Mouse (Mus musculus): ENCODE data around the gene Ifi35. TPM values are rescaled to one million over a fixed set of nuclear protein-coding genes. Genes with fewer than 3 reads are reported as not detected.
"Not testable (repeated sequence)": the region's sequence is repeated elsewhere in the genome, so short reads cannot be mapped to it uniquely, and the experiment has no call there.

Gene Ifi35
- polyA plus RNA-seq, 1 experiment from 2014 or later, result 3.1 TPM

GRCm38 (mm10) chr11:101476361-101476760 is 28.2 kb downstream of the Ifi35 start:
- not testable (repeated sequence) for H3K27ac ChIP-seq (replicated peaks); DNase-seq (ENCODE audit: low spot score); H3K36me3 ChIP-seq (replicated peaks); H3K9me3 ChIP-seq; H3K4me3 ChIP-seq; H3K27me3 ChIP-seq (replicated peaks; ENCODE audit: low read depth, poor library complexity, severe bottlenecking)
- H3K4me1 ChIP-seq, result peaks cover 51% of the 10 kb centered on the region
- 88% methylated on average over 4 of the region's 4 CpGs for WGBS

- Histone ChIP-seq H3K4me1 (peaks cover 43% of the 10 kb centered on the region), H3K4me3 (no peak overlapping the region), H3K36me3 (replicated peaks) (no peaks in the 10 kb centered on the region), H3K27me3 (replicated peaks; ENCODE audit: low read depth, poor library complexity, severe bottlenecking) (no peaks in the 10 kb centered on the region), H3K9me3 (no peaks in the 10 kb centered on the region), H3K27ac (replicated peaks) (peak overlapping the region; percentile 42; the same call in 1 of the 2 replicates)
- no peak for DNase-seq (ENCODE audit: low spot score)
- 35% methylated on average over 4 of the region's 4 CpGs for WGBS
These were observed 29.0 kb downstream of the Ifi35 start for GRCm38 (mm10) chr11:101477194-101477551.

- H3K9me3 ChIP-seq, result no peaks in the 10 kb centered on the region
- 58% methylated on average over 10 of the region's 10 CpGs for WGBS
- peak overlapping the region; percentile 42 for H3K27ac ChIP-seq (replicated peaks)
- no peaks in the 10 kb centered on the region for H3K27me3 ChIP-seq (replicated peaks; ENCODE audit: low read depth, poor library complexity, severe bottlenecking)
- H3K4me1 ChIP-seq, result peaks cover 39% of the 10 kb centered on the region
- no peak overlapping the region for H3K4me3 ChIP-seq
- no peak for DNase-seq (ENCODE audit: low spot score)
- H3K36me3 ChIP-seq (replicated peaks), result no peaks in the 10 kb centered on the region
These were observed 29.5 kb downstream of the Ifi35 start for GRCm38 (mm10) chr11:101477552-101478211.

DNA sequence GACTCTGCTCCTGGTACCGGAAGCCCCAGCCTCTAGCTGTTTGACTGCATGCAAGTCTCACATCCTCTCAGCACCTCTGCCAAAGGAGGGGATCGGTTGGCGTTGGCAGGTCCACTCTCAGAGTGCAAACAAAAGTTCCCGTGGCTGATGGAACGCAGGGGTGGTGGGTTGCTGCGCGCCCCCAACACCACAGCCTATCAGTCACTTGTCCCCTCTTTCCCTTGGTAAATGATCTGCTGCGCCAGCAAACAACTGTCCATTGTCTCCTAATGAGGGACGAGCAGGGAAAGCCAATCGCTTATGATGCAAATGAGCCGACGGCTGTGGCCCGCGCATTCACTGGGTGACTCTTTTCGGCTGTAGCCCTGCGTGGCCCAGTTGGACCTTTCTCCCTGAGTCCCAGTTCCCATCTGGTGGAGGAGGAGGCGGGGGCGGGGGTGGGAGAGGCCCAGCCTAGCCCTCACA is 31.0 kb downstream of the Ifi35 start:
- Histone ChIP-seq H3K4me3 (peak overlapping the region; percentile 40), H3K36me3 (replicated peaks) (no peaks in the 10 kb centered on the region), H3K9me3 (no peaks in the 10 kb centered on the region), H3K27me3 (replicated peaks; ENCODE audit: low read depth, poor library complexity, severe bottlenecking) (no peaks in the 10 kb centered on the region), H3K4me1 (peaks cover 44% of the 10 kb centered on the region), H3K27ac (replicated peaks) (peak overlapping the region; percentile 66)
- peak; percentile 55 for DNase-seq (ENCODE audit: low spot score)
- WGBS, result 5% methylated on average over 18 of the region's 18 CpGs

GRCm38 (mm10) chr11:101480912-101481311 is 32.7 kb downstream of the Ifi35 start:
- H3K4me1 ChIP-seq, result peaks cover 46% of the 10 kb centered on the region
- WGBS, result 65% methylated on average over 6 of the region's 6 CpGs
- DNase-seq (ENCODE audit: low spot score), result no peak

DNA sequence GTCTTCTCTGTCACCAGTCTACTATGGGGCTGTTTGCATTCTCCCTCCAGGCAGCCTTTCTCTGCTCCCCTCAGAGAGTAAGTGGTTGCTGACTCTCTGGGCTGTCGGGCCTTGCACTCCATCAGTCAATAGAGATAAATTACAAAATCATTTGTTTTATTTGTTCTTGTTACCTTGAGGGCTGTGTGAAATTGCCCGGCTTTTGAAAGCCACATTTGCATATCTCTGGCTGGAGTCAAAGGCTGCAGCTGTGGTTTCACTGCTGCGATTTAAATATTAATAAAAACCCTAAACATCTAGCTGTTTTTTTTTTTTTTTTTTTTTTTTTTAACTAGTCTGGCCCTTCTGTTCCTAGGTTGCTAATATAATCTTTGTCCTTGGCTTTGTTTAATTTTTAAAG is 35.6 kb downstream of the Ifi35 start:
- H3K36me3 ChIP-seq (replicated peaks), result peaks cover 27% of the 10 kb centered on the region
- no peaks in the 10 kb centered on the region for H3K9me3 ChIP-seq
- H3K4me1 ChIP-seq, result peaks cover 35% of the 10 kb centered on the region
- peak overlapping the region; percentile 61; the same call in 1 of the 2 replicates for H3K27ac ChIP-seq (replicated peaks)
- WGBS, result 58% methylated on average over 3 of the region's 3 CpGs
- H3K27me3 ChIP-seq (replicated peaks; ENCODE audit: low read depth, poor library complexity, severe bottlenecking), result no peaks in the 10 kb centered on the region
- no peak overlapping the region for H3K4me3 ChIP-seq
- DNase-seq (ENCODE audit: low spot score), result no peak

More at GRCm38 (mm10) chr11:101480912-101481311, 32.7 kb downstream of the Ifi35 start:
- H3K4me3 ChIP-seq, result no peak overlapping the region
- no peaks in the 10 kb centered on the region for H3K36me3 ChIP-seq (replicated peaks)
- H3K9me3 ChIP-seq, result no peaks in the 10 kb centered on the region
- H3K27me3 ChIP-seq (replicated peaks; ENCODE audit: low read depth, poor library complexity, severe bottlenecking), result no peaks in the 10 kb centered on the region
- H3K27ac ChIP-seq (replicated peaks), result peak overlapping the region; percentile 66

DNA sequence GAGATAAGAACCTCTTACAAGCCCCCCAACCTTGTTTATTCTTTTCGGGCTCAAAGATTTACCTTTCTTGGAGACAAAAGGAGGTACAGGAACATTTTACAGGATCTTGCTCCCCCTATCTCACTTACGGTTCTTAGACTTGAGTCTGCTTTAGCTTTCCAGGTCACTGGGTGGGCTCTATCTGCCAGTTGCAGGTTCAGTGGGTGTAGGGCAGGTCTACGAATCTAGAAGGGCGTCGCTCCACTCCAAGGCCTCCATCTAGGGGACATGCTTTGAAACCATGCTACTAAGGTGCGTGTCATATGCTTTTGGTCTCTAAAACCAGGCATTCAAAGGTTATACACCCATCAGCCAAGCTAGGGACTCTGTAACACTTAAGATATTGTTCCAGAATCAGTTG is 36.0 kb downstream of the Ifi35 start:
- H3K4me3 ChIP-seq, result no peak overlapping the region
- H3K27me3 ChIP-seq (replicated peaks; ENCODE audit: low read depth, poor library complexity, severe bottlenecking), result no peaks in the 10 kb centered on the region
- H3K27ac ChIP-seq (replicated peaks), result peak overlapping the region; percentile 44; the same call in 1 of the 2 replicates
- DNase-seq (ENCODE audit: low spot score), result no peak
- WGBS, result 79% methylated on average over 6 of the region's 6 CpGs
- H3K4me1 ChIP-seq, result peaks cover 30% of the 10 kb centered on the region
- H3K9me3 ChIP-seq, result no peaks in the 10 kb centered on the region
- H3K36me3 ChIP-seq (replicated peaks), result peaks cover 31% of the 10 kb centered on the region

DNA sequence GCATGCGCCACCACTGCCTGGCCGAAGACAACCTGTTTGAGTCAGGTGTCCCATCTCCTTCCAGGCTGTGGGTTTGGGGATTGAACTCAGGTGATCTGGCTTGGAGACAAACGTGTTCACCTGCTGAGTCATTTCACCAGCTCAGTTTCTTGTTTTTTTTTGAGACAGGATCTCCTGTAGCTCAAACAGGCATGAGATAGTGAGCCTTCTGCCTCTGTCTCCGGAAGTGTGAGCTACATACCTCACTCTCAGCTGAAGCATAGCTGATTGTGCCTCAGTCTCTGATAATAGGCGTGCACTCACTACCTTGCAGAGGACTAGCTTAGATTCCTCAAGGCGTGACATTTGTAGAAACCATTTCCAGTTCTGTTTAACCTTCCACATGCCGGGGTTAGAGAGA is 36.6 kb downstream of the Ifi35 start:
- no peaks in the 10 kb centered on the region for H3K9me3 ChIP-seq
- no peak for DNase-seq (ENCODE audit: low spot score)
- no peaks in the 10 kb centered on the region for H3K27me3 ChIP-seq (replicated peaks; ENCODE audit: low read depth, poor library complexity, severe bottlenecking)
- H3K27ac ChIP-seq (replicated peaks), result no peak overlapping the region
- no peak overlapping the region for H3K4me3 ChIP-seq
- 88% methylated on average over 7 of the region's 7 CpGs for whole genome bisulfite sequencing
- H3K36me3 ChIP-seq (replicated peaks), result peaks cover 37% of the 10 kb centered on the region
- H3K4me1 ChIP-seq, result peaks cover 25% of the 10 kb centered on the region

GRCm38 (mm10) chr11:101485509-101486028 is 37.4 kb downstream of the Ifi35 start:
- 62% methylated on average over 6 of the region's 6 CpGs for WGBS
- no peaks in the 10 kb centered on the region for H3K27me3 ChIP-seq (replicated peaks; ENCODE audit: low read depth, poor library complexity, severe bottlenecking)
- H3K4me3 ChIP-seq, result no peak overlapping the region
- peak overlapping the region; percentile 1; the same call in 1 of the 2 replicates for H3K27ac ChIP-seq (replicated peaks)
- peaks cover 18% of the 10 kb centered on the region for H3K4me1 ChIP-seq
- DNase-seq (ENCODE audit: low spot score), result no peak
- no peaks in the 10 kb centered on the region for H3K9me3 ChIP-seq
- peaks cover 44% of the 10 kb centered on the region for H3K36me3 ChIP-seq (replicated peaks)

GRCm38 (mm10) chr11:101486126-101486525 is 37.9 kb downstream of the Ifi35 start:
- Histone ChIP-seq H3K4me1 (peaks cover 12% of the 10 kb centered on the region), H3K4me3 (no peak overlapping the region), H3K36me3 (replicated peaks) (peaks cover 48% of the 10 kb centered on the region), H3K27me3 (replicated peaks; ENCODE audit: low read depth, poor library complexity, severe bottlenecking) (no peaks in the 10 kb centered on the region), H3K9me3 (no peaks in the 10 kb centered on the region), H3K27ac (replicated peaks) (no peak overlapping the region)
- WGBS, result 84% methylated on average over 6 of the region's 6 CpGs
- no peak for DNase-seq (ENCODE audit: low spot score)

GRCm38 (mm10) chr11:101506269-101506780 is 58.1 kb downstream of the Ifi35 start:
- WGBS, result 91% methylated on average over 5 of the region's 5 CpGs

GRCm38 (mm10) chr11:101507090-101507489 is 58.9 kb downstream of the Ifi35 start:
- Histone ChIP-seq H3K9me3 (no peaks in the 10 kb centered on the region), H3K27me3 (replicated peaks; ENCODE audit: low read depth, poor library complexity, severe bottlenecking) (no peaks in the 10 kb centered on the region), H3K4me1 (no peaks in the 10 kb centered on the region), H3K27ac (replicated peaks) (no peak overlapping the region), H3K36me3 (replicated peaks) (peaks cover 99% of the 10 kb centered on the region), H3K4me3 (no peak overlapping the region)
- DNase-seq (ENCODE audit: low spot score), result no peak
- 95% methylated on average over 7 of the region's 7 CpGs for WGBS

More at GRCm38 (mm10) chr11:101506269-101506780, 58.1 kb downstream of the Ifi35 start:
- Histone ChIP-seq H3K9me3 (no peaks in the 10 kb centered on the region), H3K27ac (replicated peaks) (no peak overlapping the region), H3K36me3 (replicated peaks) (peaks cover 99% of the 10 kb centered on the region), H3K4me3 (no peak overlapping the region), H3K27me3 (replicated peaks; ENCODE audit: low read depth, poor library complexity, severe bottlenecking) (no peaks in the 10 kb centered on the region), H3K4me1 (no peaks in the 10 kb centered on the region)
- no peak for DNase-seq (ENCODE audit: low spot score)

Measured in embryonic facial prominence, embryonic 10.5 days (tissue).